Mouse (Mus musculus) spleen, adult 2 months (tissue): ENCODE results near the gene B3gnt7. TPM values are rescaled to one million over a fixed set of nuclear protein-coding genes. Genes with fewer than 3 reads are reported as not detected.

ENCODE experiments used
- DNase-seq, 2 experiments: peaks; one replicate each; pipeline versions ENCODE4 v3.0.0 to v3.0.0-alpha.2; 2012 to 2021; ENCODE audit warnings: low spot score in 2 of 2, low read depth in 1 of 2
- H3K27ac ChIP-seq: fragments of 200-500 bp; 2 replicates; pipeline ENCODE4 v1.5.1; 2012; ENCODE audit warnings: low read length, inconsistent platforms; ENCODE audit not compliant: insufficient read depth
- H3K27me3 ChIP-seq: fragments of 200-500 bp; 2 replicates; pipeline ENCODE4 v1.6.1; 2012; ENCODE audit warnings: mild to moderate bottlenecking, moderate library complexity, low read length, inconsistent platforms; ENCODE audit not compliant: control insufficient read depth, insufficient read depth
- H3K36me3 ChIP-seq: fragments of 200-500 bp; 2 replicates; pipeline ENCODE4 v1.6.1; 2012; ENCODE audit warnings: mild to moderate bottlenecking, low read length, inconsistent platforms; ENCODE audit not compliant: control insufficient read depth, insufficient read depth
- H3K4me1 ChIP-seq: fragments of 200-500 bp; 2 replicates; pipeline ENCODE4 v1.6.1; 2011; ENCODE audit warnings: inconsistent platforms; ENCODE audit not compliant: control insufficient read depth, insufficient read depth, insufficient read length
- H3K4me3 ChIP-seq: fragments of 200-500 bp; 2 replicates; pipeline ENCODE4 v1.5.1; 2011; ENCODE audit warnings: mild to moderate bottlenecking, inconsistent platforms; ENCODE audit not compliant: insufficient read depth, insufficient read length; ENCODE audit errors: extremely low read depth
- CTCF ChIP-seq: fragments of 200-500 bp; IDR thresholded peaks from 2 replicates; pipeline ENCODE4 v1.5.1; 2011; ENCODE audit warnings: mild to moderate bottlenecking, inconsistent platforms; ENCODE audit not compliant: insufficient read depth, insufficient read length, insufficient replicate concordance; ENCODE audit errors: extremely low read depth
- POLR2A ChIP-seq: fragments of 200-500 bp; IDR thresholded peaks from 2 replicates; pipeline ENCODE4 v1.6.1; 2011; ENCODE audit warnings: low read depth, low read length, inconsistent platforms
- WGBS: fragments of 180-500 bp; shearing (Covaris S2); methylation state at CpG from one replicate; pipeline ENCODE4 v1.1.7; 2018; 5-methylcytosine and 5-hydroxymethylcytosine counted together
- polyA plus RNA-seq: library from polyadenylated mRNA; depleted of rRNA; stranded (reverse); fragments of >200 nt; gene quantifications from 2 replicates; pipeline ENCODE4 v1.2.3, GENCODE M21; 2012

Gene B3gnt7
- polyA plus RNA-seq, 1 experiment, result 2.3 TPM

GRCm38 (mm10) chr1:86268492-86269189, 34.0 kb upstream of the B3gnt7 start:
- Histone ChIP-seq H3K4me3 (no peak overlapping the region), H3K27me3 (no peaks in the 10 kb centered on the region), H3K36me3 (no peaks in the 10 kb centered on the region), H3K27ac (no peak overlapping the region), H3K4me1 (peaks cover 25% of the 10 kb centered on the region; the same call in 1 of the 2 replicates)
- 79% methylated on average over 9 of the region's 9 CpGs for WGBS
- no peak for DNase-seq
- TF ChIP-seq CTCF (no peak), POLR2A (no peak)

- no peaks in the 10 kb centered on the region for H3K27me3 ChIP-seq
- no peak overlapping the region for H3K27ac ChIP-seq
- no peak overlapping the region for H3K4me3 ChIP-seq
- no peaks in the 10 kb centered on the region for H3K36me3 ChIP-seq
- no peak for TF ChIP-seq CTCF
- TF ChIP-seq POLR2A, result no peak
- WGBS, result 69% methylated on average over 4 of the region's 4 CpGs
- no peak for DNase-seq
- peaks cover 20% of the 10 kb centered on the region; the same call in 1 of the 2 replicates for H3K4me1 ChIP-seq
Observed at GRCm38 (mm10) chr1:86269190-86269508, 33.5 kb upstream of the B3gnt7 start.

- Histone ChIP-seq H3K4me1 (peaks cover 3% of the 10 kb centered on the region; the same call in 1 of the 2 replicates), H3K27me3 (no peaks in the 10 kb centered on the region), H3K36me3 (peaks cover 4% of the 10 kb centered on the region; the same call in 1 of the 2 replicates), H3K4me3 (no peak overlapping the region), H3K27ac (no peak overlapping the region)
- DNase-seq, result no peak
- WGBS, result 87% methylated on average over 6 of the region's 6 CpGs
- no peak for TF ChIP-seq POLR2A
- TF ChIP-seq CTCF, result no peak
Observed at GRCm38 (mm10) chr1:86271707-86272106, 30.9 kb upstream of the B3gnt7 start.

- Histone ChIP-seq H3K27ac (no peak overlapping the region), H3K4me1 (no peaks in the 10 kb centered on the region), H3K4me3 (no peak overlapping the region), H3K36me3 (peaks cover 4% of the 10 kb centered on the region; the same call in 1 of the 2 replicates), H3K27me3 (no peaks in the 10 kb centered on the region)
- TF ChIP-seq POLR2A (no peak), CTCF (no peak)
- no peak for DNase-seq
- WGBS, result 93% methylated on average over 5 of the region's 5 CpGs
Observed at GRCm38 (mm10) chr1:86277055-86277454, 25.6 kb upstream of the B3gnt7 start.

- TF ChIP-seq POLR2A (no peak), CTCF (no peak)
- H3K27ac ChIP-seq, result no peak overlapping the region
- H3K4me3 ChIP-seq, result no peak overlapping the region
- DNase-seq, result no peak
- no peaks in the 10 kb centered on the region for H3K36me3 ChIP-seq
- 91% methylated on average over 11 of the region's 11 CpGs for WGBS
- no peaks in the 10 kb centered on the region for H3K4me1 ChIP-seq
- no peaks in the 10 kb centered on the region for H3K27me3 ChIP-seq
Observed at GRCm38 (mm10) chr1:86281781-86282536, 20.7 kb upstream of the B3gnt7 start.

GRCm38 (mm10) chr1:86284101-86284500, 18.5 kb upstream of the B3gnt7 start:
- Histone ChIP-seq H3K27ac (no peak overlapping the region), H3K36me3 (no peaks in the 10 kb centered on the region), H3K4me1 (no peaks in the 10 kb centered on the region), H3K4me3 (no peak overlapping the region), H3K27me3 (no peaks in the 10 kb centered on the region)
- TF ChIP-seq CTCF (no peak), POLR2A (no peak)
- 96% methylated on average over 5 of the region's 5 CpGs for WGBS
- DNase-seq, result no peak

GRCm38 (mm10) chr1:86285295-86285694, 17.3 kb upstream of the B3gnt7 start:
- Histone ChIP-seq H3K4me3 (no peak overlapping the region), H3K36me3 (no peaks in the 10 kb centered on the region), H3K4me1 (no peaks in the 10 kb centered on the region), H3K27me3 (no peaks in the 10 kb centered on the region), H3K27ac (no peak overlapping the region)
- DNase-seq, result no peak
- 51% methylated on average over 6 of the region's 6 CpGs for WGBS
- TF ChIP-seq CTCF, result no peak
- no peak for TF ChIP-seq POLR2A
